Mouse (Mus musculus) G1E-ER4 (cell line): ENCODE measurements around the gene Bcas2. TPM values are rescaled to one million over a fixed set of nuclear protein-coding genes. Genes with fewer than 3 reads are reported as not detected.

Experiments
- GATA1 ChIP-seq: IDR thresholded peaks from one replicate; pipeline ENCODE4 v1.8.0; 2012; ENCODE audit warnings: low read length, inconsistent platforms
- polyA plus RNA-seq: library from polyadenylated mRNA; stranded (reverse); fragments of >175 nt; gene quantifications from 2 replicates; pipeline ENCODE4 v1.2.3, GENCODE M21; 2012

Bcas2 gene
- 135 and 210 TPM in 2 replicates for polyA plus RNA-seq

DNA sequence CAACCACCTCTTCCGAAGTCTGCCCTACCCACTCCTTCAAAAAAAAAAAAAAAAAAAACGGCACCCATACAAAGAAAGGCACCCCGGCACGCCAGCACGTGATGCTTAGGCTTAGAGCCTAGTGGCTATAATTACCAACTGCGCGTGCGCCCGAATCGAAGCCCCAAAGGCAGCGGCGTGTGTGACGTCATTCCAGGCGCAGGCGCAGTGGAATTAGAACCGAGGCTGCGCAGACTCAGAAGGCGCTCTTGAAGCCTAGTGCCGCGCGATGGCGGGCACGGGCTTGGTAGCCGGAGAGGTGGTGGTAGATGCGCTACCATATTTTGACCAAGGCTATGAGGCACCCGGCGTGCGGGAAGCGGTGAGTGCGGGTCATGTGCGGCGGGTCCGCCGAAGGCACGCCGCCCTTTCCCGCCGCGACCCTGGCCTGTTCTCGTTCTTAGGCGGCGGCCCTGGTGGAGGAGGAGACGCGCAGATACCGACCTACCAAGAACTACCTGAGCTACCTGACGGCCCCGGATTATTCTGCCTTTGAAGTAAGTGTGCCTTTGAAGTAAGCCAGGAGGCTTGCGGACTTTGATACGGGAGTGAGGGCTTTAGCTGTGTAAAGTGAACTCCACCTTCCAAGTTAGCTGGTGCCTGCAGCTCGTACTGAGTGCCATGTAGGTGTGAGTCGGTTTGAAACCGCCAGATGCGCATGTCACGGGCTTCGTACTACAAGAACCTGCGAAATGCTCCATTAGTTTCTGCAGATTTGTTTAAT is at the start of gene Bcas2:
Gene Bcas2 (plus strand): TSS at position 151 of the 763 bp plus-strand sequence.
- TF ChIP-seq GATA1 = no peak

DNA sequence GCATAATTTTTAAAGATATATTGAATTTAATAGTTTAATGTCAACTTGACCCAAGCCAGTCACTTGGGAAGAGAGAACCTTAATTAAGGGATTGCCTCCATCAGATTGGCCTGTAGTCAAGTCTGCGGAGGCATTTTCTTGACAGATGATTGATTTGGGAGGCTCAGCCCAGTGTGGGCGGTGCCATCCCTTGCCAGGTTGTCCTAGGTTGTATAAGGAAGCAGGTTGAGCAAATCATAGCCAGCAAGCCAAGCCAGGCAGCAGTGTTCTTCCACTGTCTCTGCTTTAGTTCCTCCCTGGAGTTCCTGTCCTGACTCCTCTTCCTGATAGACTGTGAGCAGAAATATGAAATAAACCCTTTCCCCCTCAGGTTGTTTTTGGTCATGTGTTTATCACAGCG is 47.8 kb upstream of the Bcas2 start:
- TF ChIP-seq GATA1 = no peak

DNA sequence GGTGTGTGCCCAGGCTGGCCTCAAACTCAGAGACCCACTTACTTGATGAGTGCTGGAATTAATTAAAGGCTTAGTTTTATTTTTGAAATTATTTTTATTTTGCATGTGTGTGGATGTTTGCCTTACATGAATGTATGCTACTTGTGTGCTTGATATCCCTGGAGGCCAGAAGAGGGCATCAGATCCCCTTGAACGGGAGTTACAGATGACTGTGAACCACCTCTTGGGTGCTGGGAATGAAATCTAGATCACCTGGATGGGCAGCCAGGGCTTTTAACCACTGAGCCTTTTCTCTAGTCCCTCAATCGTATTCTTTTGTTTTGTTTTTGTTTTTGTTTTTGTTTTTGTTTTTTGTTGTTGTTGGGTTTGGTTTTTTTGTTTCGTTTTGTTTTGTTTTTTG is 45.3 kb upstream of the Bcas2 start:
- no peak for TF ChIP-seq GATA1

DNA sequence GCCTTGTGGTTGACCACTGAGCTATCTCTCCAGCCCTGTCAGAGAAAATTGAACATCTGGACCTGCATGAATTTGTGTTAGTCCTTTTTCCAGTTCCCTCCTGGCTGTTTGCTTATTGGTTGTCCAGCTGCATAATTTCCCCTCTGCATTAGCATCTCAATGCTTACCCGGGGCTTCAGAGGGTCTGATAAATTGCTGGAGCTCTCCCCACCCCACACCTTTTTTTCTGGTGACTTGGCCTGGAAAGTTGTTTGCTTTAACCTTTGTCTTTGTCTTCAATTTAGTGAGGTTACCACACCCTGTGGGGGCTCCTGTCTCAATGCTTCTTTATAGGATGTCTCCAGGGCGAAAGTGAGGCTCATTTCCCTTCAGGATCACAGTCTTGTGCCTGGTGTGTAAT is 44.3 kb upstream of the Bcas2 start:
- TF ChIP-seq GATA1 = no peak

DNA sequence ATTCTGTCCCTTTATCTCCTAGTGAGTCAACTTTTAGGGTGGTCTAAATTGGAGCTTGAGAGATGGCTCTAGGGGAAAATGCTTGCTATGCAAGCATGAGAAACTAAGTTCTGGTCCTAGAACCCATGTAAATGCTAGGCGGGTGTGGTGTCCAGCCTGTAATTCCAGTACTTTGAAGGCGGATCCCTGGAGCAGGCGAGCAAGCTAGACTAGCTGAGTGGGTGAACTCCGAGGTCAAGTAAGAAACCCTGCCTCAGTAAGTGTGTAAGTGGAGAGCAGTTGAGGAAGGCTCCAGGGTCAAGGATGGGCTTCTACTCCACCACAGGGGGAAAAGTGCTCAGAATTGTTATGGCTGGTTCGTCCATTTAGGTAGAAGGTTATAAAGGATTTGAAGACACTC is 43.7 kb upstream of the Bcas2 start:
- no peak for TF ChIP-seq GATA1

DNA sequence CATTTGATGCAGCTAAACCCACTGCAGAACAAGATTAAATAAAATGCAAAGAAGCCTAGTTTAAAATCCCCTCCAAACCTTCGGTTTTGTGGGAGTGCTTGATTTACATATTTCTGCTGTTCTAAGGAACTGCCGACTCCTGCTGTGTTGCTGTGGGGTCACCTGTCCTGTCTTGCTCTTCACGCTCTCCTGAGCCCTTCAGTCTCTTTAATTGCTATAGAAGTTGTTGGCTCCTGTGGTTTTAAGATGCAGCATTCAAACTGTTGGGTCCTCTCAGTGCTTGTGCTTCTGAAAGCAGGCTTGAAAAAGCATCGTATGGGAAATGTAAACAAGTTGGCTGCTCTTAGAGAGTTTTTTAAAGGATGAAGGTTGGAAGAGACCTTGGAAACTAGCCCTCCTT is 43.2 kb upstream of the Bcas2 start:
- TF ChIP-seq GATA1 = no peak

DNA sequence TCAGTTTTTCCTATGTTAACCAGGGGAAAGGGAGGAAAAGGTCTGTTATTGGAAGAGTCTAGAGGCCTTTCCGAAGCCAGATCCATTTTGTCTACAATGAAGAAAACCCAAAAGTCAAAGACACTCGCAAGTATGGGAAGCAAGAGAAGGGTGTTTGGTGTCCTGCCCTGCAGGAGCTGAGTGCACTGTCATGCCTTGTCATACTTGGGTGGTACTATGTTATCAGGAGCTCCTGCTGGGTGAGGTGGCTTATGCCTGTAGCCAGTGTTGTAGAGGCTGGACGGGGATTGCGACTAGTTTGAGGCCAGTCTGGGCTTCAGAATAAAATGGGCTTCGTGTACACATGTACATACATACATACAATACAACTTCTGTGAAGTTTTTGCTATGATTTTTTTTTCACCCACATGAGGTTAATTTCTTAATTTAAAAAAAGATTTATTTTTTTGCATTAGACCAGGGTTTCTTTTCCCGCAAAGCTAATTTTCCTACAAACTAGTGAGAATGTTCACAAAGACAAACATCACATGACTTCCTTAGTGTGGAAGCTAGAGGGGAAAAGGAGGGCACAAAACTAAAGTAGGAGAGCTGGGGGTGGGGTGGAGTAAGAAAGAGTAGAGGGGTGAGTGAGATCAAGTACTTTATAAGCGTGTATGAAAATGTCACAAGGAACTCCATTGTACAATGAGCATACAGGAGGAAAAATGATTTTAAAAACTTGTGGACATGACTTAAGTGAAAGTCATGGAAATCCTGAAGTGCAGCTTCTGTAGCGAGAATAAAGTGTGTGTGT is 41.9 kb upstream of the Bcas2 start:
- TF ChIP-seq GATA1 = no peak

DNA sequence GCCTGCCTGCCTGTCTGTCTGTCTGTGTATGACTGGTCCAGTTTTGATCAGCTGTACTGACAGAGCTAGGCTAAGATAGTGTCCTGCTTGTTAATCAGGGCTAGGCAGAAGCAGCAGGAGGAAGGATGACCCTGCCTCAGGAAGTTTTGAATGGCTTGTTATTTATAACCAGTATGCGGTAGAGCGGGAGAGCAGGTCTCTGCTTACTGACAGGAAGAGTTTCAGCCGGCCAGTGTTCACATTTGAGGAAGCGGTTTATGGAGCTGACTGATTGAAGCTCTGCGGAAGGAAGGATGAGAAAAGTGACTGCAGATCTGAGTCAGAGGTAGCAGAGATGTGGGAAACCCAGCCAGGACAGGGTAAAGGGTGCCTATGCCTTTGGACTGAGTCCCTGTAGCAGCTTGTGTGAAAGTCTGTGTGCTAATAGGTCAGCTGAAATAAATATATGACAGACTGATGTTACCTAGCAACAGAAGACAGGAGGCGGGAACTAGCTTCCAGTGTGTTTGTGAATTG is 41.2 kb upstream of the Bcas2 start:
- no peak for TF ChIP-seq GATA1

DNA sequence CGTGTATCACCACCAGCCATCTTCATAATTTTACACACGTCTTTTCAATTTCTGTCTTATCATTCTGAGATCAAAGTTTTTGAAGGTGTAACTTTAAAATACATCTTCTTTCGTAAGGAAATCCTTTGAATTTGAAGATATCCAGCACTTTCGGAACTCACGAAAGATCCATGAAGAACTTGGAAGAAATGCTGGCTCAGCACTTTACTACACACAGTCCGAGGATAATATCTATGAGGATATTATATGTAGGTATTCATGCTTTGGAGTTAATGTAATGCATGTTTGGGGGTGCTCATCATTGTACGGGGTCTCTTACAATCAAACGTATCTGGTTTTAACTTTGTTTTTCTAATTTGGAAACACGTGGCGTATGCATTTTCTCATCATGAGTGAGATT is 38.4 kb upstream of the Bcas2 start:
- TF ChIP-seq GATA1 = no peak

DNA sequence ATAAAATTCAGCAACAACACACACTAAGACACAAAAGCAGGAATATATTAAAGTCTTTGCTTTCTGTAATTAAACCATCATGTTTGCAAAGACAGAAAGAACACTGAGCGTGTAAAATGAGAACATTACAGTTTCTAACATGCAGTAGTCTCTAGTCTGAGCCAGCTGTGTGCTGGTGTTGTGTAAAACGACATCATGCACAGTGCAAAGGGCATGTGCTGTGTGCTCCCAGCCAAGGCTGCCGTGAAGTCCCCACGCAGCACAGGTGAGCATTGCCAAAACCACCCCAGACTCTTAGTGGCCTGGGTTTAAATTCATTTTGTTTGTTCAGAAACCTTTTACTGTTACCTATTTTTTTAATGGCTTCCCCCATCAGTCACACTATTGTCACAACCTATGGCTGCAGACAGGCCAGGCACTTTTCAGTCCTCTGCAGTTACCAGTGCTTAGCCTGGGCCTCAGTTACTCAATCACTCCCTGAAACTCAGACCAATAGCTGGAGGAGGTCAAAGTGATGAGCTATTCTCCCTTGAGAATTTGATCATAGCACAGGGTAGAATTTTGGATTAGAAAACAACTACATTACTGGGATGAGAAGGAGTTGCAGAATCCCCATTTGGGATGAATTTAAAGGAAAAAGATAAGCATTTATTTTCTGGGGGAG is 34.9 kb upstream of the Bcas2 start:
- no peak for TF ChIP-seq GATA1

DNA sequence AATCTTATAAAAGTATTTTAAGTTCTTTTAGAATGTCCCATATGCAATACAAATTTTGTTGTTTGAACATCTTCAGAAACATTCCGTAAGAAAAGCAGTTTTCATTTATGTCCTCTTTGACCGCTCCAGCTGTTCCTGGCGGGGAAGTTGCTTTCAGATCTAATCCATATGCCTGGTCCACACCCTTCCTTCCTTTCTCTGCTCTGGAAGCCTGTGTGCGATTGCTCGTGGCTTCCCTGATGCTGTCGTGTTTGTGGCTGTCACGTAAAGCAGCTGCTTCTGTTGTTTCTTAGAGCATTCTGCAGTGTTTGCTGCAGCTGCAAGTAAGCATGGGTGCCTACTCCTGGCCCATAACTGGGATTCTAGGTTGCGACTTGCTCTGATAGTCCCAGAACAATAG is 32.4 kb upstream of the Bcas2 start:
- no peak for TF ChIP-seq GATA1

DNA sequence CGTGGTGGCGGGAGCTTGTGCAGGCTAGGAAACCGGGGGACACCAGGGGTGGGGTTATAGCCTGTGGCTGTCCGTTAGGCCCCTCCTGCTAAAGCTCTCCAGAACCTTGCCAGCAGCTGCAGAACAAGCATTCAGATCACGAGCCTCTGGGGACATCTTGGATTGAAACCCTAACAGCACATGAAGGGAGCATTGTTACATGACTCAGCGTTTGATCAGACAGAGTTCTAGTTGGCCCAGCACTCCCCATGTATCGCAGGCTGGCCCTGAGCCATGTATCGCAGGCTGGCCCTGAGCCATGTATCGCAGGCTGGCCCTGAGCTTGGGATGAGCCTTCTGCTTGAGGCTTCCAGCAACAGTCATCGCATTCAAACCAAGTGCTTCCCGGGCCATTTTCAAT is 30.2 kb upstream of the Bcas2 start:
- TF ChIP-seq GATA1 = no peak

DNA sequence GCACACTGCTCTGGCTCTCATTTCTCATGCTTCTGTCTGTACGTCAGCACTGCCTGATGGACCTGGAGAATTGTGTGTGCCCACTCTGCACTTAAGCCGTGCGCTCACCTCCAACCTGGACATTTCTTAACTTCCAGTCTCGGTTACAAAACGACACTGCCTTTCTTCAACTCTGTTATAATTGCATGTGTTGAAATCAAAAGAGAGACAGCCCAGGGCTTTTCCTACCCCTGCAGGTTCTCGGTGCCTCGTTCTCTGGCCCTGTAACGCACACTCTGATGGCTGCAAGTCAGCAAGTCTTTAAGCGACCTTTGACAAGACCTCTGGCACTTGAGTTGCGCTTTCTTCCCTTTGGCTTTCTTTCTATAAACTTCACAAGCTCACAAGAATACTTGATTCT is 29.1 kb upstream of the Bcas2 start:
- TF ChIP-seq GATA1 = no peak

DNA sequence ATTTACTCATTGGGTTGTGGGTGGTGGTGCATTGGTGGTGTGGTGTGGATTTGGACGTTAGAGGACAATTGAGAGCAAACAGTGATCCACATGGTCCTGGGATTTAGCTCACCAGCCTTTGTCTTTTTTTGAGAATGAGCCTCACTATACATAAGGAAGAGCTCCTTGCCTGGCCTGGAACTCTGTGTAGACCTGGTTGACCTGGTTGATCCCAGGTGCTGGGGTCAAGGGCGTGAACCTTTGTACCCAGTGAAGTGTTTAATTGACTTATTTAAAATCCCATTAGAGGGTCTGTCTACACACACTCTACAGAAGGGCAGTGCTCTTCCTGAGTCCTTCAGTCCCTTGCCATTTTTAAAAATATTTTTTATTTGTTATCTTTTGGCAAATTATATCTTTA is 26.1 kb upstream of the Bcas2 start:
- no peak for TF ChIP-seq GATA1

DNA sequence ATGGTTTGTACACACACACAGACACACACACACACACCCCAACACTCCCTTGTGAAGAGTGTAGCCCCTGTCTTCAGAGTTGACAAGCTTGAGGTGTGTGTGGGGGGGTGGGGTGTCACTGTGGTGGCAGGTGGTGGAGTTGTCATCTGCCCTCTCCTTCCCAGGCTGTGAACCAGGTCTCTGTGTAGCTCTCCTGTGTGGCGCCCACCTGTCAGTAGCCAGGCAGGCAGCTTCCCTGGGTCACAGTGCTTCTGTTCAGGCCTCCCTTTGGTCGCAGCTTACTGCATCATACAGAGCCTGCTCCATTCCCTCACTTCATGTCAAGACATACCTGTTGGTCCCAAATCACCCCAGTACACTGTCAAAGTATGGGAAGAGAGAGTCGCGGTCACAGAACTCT is 25.7 kb upstream of the Bcas2 start:
- TF ChIP-seq GATA1 = no peak
